Mouse (Mus musculus): ENCODE results near the gene Stk40.
"Not testable (repeated sequence)": the region's sequence is repeated elsewhere in the genome, so short reads cannot be mapped to it uniquely, and the experiment has no call there.

Stk40 gene

DNA sequence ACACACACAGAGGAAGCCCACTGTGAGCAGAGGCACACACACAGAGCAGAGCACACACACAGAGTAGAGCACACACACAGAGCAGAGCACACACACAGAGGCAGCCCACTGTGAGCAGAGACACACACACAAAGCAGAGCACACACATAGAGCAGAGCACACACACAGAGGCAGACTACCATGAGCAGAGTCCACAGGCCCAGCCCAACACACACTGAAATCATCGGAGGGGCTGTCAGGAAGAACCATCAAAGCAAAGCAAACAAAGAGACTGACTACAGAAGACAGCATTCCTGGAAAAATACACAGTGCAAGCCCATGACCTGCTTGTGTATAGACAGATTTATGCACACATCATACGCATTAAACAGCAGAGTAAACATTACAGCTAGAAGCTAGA is 52.1 kb downstream of the Stk40 start:
- DNase-seq (ENCODE audit: low read depth, low spot score), result no peak

GRCm38 (mm10) chr4:126156617-126157016 is 52.9 kb downstream of the Stk40 start:
- DNase-seq (ENCODE audit: low read depth, low spot score), result peak; percentile 89

DNA sequence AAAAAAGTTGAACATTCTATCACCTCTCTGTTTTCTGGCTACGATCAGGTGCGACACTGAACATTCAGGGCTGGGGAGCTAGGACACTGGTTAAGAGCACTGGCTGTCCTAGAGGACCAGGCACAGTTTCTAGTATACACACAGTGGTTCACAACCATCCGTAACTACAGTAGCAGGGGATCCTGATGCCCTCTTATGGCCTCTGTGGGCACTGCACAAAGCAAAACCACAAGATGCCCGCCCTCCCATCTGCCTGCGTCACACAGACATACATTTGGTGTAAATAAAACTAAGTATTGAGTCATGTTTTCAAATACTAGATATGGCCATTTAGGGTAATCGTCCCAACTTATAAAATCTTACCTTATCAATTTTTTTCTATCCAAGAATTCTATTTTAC is 53.8 kb downstream of the Stk40 start:
- peak; percentile 68 for DNase-seq (ENCODE audit: low read depth, low spot score)

GRCm38 (mm10) chr4:126159455-126159854 is 55.7 kb downstream of the Stk40 start:
- DNase-seq (ENCODE audit: low read depth, low spot score), result no peak

- DNase-seq (ENCODE audit: low read depth, low spot score), result no peak
Measured at GRCm38 (mm10) chr4:126160981-126161380, 57.2 kb downstream of the Stk40 start.

DNA sequence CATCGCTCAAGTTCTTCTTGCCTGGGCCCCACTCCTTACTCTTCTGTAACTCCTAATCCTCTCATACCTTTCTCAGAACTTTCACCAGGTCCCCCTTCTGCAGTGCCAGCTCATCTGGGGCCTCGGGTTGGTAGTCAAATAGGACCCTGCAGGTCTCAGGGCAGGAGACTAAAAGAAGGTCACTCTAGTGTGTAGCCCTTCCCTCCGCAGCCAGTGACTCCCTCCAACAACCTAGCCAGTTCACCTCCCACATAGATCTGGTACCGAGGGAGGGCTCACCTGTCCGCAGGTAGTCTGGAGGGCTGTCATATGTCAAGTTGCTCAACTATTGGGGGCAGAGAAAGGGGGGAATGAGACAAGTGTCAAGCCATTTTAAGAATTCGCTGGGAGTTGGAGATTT is 57.7 kb downstream of the Stk40 start:
- DNase-seq (ENCODE audit: low read depth, low spot score), result no peak

DNA sequence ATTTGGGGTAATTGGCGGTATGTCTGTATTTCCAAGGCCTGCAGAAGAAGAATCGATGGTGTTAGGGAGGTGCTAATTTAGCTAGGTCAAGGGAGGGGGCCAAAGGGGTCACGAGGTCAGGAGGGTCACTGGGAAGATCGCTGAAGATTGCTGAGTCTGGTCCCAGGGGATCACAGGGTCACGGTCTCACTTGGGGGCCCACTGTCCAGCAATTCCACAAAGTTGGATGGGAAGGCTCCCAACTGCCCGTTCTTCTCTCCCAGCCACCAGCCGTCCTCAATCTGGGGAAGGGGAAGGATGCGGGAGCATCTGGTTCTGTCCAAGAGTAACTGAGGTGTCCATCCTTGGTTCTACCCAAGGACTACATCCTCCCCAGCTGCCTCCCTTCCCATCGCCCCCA is 58.2 kb downstream of the Stk40 start:
- DNase-seq (ENCODE audit: low read depth, low spot score), result no peak

- DNase-seq (ENCODE audit: low read depth, low spot score), result peak; percentile 85
Measured at GRCm38 (mm10) chr4:126162544-126163066, 58.8 kb downstream of the Stk40 start.

- DNase-seq (ENCODE audit: low read depth, low spot score), result no peak
Measured at GRCm38 (mm10) chr4:126163067-126163659, 59.4 kb downstream of the Stk40 start, which contains the start of gene Sh3d21. TSS of gene Sh3d21 (minus strand) at chr4:126163491.

GRCm38 (mm10) chr4:126163685-126164084 is 59.9 kb downstream of the Stk40 start:
- DNase-seq (ENCODE audit: low read depth, low spot score), result no peak

DNA sequence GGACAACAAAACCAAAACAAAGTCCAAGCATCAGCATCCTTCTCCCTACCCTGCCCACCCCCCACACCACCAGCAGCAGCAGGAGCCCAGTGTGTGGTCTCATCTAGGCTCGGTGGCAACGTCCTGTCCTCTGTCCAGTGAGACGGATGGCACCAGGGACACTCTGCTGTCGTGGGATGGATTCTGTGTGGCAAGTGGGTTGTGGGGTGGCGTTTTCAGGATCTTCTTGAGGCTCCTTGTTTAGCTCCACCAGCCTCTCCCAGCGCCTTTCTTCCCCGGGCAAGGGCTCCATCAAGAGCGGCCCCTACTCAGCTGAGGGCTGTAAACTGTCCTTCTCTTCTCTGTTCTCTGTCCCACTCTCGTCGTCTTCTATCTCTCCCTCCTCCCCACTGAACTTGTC is 61.3 kb downstream of the Stk40 start:
- not testable (repeated sequence) for DNase-seq (ENCODE audit: low read depth, low spot score)

DNA sequence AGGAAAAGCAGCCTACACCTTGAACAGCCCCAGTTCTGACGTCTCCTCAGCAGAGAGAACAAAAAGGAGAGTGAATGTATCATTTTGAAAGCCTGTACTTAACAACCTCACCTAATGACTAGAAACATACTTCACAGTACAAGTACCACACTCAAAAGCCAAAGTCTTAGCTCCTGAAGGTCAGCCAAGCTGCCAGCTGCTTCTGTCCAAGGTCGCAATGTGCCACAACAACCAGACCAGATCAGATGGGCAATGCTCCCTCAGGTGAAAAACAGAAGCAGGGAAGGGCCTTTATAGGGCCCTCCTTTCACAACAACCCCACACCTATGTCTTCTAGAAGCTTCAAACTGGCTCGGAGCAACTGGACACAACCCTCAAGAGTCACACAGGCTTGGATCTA is 62.3 kb downstream of the Stk40 start:
- no peak for DNase-seq (ENCODE audit: low read depth, low spot score)

GRCm38 (mm10) chr4:126168851-126169250 is 65.1 kb downstream of the Stk40 start:
- no peak for DNase-seq (ENCODE audit: low read depth, low spot score)

DNA sequence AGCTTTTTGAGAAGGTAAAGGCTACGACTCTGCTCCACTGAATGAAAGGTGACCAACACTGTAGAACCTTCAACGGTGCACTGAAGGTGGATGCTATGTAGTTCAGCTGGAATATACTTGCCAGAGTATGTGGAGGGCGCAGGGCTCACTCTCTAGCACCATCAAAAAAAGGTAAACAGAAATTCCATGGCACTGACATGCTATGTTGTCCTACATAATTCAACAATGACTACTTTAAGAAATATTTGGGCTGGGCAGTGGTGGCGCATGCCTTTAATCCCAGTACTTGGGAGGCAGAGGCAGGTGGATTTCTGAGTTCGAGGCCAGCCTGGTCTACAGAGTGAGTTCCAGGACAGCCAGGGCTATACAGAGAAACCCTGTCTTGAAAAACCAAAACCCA is 67.0 kb downstream of the Stk40 start:
- not testable (repeated sequence) for DNase-seq (ENCODE audit: low read depth, low spot score)

DNA sequence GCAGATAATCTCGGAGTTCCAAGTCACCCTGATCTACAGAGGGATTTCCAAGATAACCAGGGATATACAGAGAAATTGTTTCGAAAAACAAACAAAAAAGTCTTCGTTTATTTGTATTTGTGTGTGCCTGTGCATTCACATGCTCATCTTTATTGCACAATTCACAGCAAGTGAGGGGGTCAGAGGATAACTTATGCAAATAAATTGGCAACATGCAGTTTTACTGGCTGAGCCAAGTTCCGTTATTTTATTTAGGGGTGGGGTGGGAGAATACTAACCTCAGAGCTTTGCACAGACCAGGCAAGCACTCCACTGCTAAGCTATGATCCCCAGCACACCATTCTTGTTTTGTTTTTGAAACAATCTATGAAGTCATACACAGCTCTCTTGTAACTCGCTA is 70.0 kb downstream of the Stk40 start:
- DNase-seq (ENCODE audit: low read depth, low spot score), result no peak

- not testable (repeated sequence) for DNase-seq (ENCODE audit: low read depth, low spot score)
Measured at GRCm38 (mm10) chr4:126175980-126176379, 72.2 kb downstream of the Stk40 start.

- DNase-seq (ENCODE audit: low read depth, low spot score), result peak; percentile 78
Measured at GRCm38 (mm10) chr4:126181170-126181957, 77.6 kb downstream of the Stk40 start.

GRCm38 (mm10) chr4:126183034-126183433 is 79.3 kb downstream of the Stk40 start:
- DNase-seq (ENCODE audit: low read depth, low spot score), result no peak

- DNase-seq (ENCODE audit: low read depth, low spot score), result no peak
Measured at GRCm38 (mm10) chr4:126187096-126187495, 83.3 kb downstream of the Stk40 start.
